Mouse (Mus musculus) mouse embryonic stem cell (cell line): ENCODE results near the gene Iqcf5.

ENCODE experiments used
- in situ Hi-C, 2 experiments: fragments of 300-500 bp; cut with MboI; formaldehyde crosslinking; loops; 1 replicate in 1 of 2; 3 replicates in 1 of 2; pipeline ENCODE4 v1.14.3; 2019 to 2020; ENCODE audit warnings: low sequenced_read_pairs in 2 of 2, low pct_unique_long_range_greater_than_20kb in 1 of 2, mixed read lengths in 1 of 2; ENCODE audit not compliant: unreplicated experiment in 1 of 2

Iqcf5 gene

DNA sequence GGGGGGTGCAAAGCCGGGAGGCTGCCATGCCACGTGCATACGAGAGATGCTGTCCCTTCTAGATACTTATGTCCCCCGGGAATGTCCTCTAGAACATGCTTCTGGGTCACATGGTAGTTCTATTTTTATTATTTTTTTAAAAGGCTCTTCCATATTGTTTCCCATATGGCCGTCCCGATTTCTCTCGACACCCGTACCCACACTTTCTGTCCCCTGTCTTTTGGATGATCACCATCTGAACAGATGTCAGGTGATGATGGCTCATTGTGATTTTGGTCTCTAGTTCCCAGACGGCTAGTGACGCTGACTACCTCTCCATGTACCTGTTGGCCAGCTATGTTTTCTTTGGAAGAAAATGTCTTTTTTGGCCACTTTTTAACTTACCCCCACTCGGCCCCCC is 20.6 kb downstream of the Iqcf5 start:
- in situ Hi-C loops, result no loop called here

DNA sequence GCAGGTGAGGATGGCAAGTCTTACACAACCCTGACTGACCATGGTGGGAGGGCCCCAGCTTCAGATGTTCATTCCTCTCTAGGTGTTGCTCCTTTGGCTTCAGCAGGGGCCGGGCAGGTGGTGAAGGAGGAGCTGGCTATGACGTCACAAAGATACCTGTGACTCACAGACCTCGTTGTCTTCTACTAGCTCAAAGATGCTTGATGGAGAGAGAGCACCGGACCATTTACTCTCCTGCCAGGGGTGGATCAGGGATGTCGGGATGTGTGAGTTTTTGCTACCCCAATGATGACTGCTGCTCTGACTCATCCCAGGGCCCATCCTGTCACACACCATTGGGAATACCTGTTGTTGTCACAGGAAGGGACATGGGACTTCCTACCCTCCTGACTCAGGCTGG is 47.2 kb downstream of the Iqcf5 start, which contains the start of gene Iqcf3:
Iqcf3 (minus strand) TSS at position 101 of the 400 bp plus-strand sequence.
- in situ Hi-C loops, result no loop called here

DNA sequence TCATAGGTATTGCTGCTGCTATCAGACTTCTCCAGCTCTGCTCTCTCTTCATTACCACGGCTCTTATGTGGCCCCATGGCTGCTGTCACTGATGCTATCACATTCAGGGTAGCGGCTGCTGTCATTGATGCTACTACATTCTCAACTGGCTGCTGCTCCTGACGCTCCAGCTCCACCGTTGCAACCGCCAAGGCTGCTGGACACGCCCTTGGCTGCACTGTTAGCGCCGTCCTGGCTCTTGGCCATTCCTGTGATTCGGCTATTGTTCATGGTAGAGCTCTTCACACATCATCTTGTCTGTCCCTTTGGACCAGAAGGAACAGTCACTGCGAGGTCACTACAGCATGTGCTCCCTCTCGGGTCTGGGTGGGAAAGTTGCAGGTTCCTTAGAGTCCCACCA is 47.9 kb downstream of the Iqcf5 start:
- in situ Hi-C loops, result no loop called here

DNA sequence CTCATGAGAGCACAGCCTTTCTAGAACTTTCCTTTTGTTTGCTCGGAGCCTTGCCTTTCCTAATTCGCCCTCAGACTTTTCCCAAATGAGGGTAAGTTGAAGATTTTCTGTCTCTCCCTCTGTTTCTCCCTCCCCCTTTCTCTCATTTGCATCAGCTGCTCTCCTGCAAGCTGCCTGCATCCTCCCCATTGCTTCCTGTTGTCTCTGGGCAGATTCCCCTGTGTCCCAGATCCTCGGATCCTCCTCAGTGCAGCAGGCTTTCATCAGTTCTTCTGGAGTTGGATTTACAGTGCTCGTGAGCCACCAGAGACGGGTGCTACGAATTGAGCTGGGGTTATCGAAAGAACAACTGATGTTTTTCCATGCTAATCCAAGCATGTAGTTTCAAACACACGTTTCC is 49.7 kb downstream of the Iqcf5 start:
- in situ Hi-C loops, result no loop called here
